Mouse (Mus musculus) CD4-positive helper T cell, adult 2 months (primary cell): Measurements from ENCODE around the gene Egfr.
A peak's percentile ranks its signal among the peaks of the same experiment; 100 is the strongest.

Experiments used
- DNase-seq: peaks from one replicate; pipeline ENCODE4 v3.0.0-alpha.2; 2012; ENCODE audit warnings: low read depth, missing footprints, low spot score

Egfr gene

GRCm38 (mm10) chr11:16895441-16896356 lies 143.7 kb downstream of the Egfr start:
- no peak for DNase-seq

GRCm38 (mm10) chr11:16897681-16898080 lies 145.7 kb downstream of the Egfr start:
- no peak for DNase-seq

GRCm38 (mm10) chr11:16900182-16900581 lies 148.2 kb downstream of the Egfr start:
- no peak for DNase-seq

- DNase-seq: no peak
Observed at GRCm38 (mm10) chr11:16900653-16901416, 148.8 kb downstream of the Egfr start.

- no peak for DNase-seq
Observed at GRCm38 (mm10) chr11:16904302-16905011, 152.5 kb downstream of the Egfr start.

GRCm38 (mm10) chr11:16905012-16905332 lies 153.0 kb downstream of the Egfr start:
- DNase-seq: no peak

GRCm38 (mm10) chr11:16906530-16906929 lies 154.5 kb downstream of the Egfr start:
- DNase-seq: no peak

- no peak for DNase-seq
Observed at GRCm38 (mm10) chr11:16907517-16908129, 155.6 kb downstream of the Egfr start.

- DNase-seq: no peak
Observed at GRCm38 (mm10) chr11:16914756-16915155, 162.8 kb downstream of the Egfr start.

GRCm38 (mm10) chr11:16915850-16916249 lies 163.8 kb downstream of the Egfr start:
- no peak for DNase-seq

- DNase-seq: no peak
Observed at GRCm38 (mm10) chr11:16917512-16917911, 165.5 kb downstream of the Egfr start.

- DNase-seq: no peak
Observed at GRCm38 (mm10) chr11:16932159-16932558, 180.2 kb downstream of the Egfr start.

GRCm38 (mm10) chr11:16935577-16936236 lies 183.7 kb downstream of the Egfr start:
- DNase-seq: no peak

- DNase-seq: no peak
Observed at GRCm38 (mm10) chr11:16941103-16941793, 189.2 kb downstream of the Egfr start.

- DNase-seq: no peak
Observed at GRCm38 (mm10) chr11:16941973-16942452, 190.0 kb downstream of the Egfr start.

- no peak for DNase-seq
Observed at GRCm38 (mm10) chr11:16943016-16943415, 191.0 kb downstream of the Egfr start.

GRCm38 (mm10) chr11:16948756-16949155 lies 196.8 kb downstream of the Egfr start:
- DNase-seq: peak; percentile 28

- no peak for DNase-seq
Observed at GRCm38 (mm10) chr11:16950226-16950975, 198.4 kb downstream of the Egfr start.

GRCm38 (mm10) chr11:16950976-16951760 lies 199.2 kb downstream of the Egfr start, which contains the start of gene Fbxo48:
Gene Fbxo48 (plus strand): TSS chr11:16951375.
- peak; percentile 99 for DNase-seq
